Mouse (Mus musculus) left cerebral cortex, postnatal 14 days (tissue): ENCODE data around the gene Exoc6. TPM values are rescaled to one million over a fixed set of nuclear protein-coding genes. Genes with fewer than 3 reads are reported as not detected.
A peak's percentile ranks its signal among the peaks of the same experiment; 100 is the strongest.

ENCODE experiments used
- DNase-seq, 2 experiments: peaks; one replicate each; pipeline ENCODE4 v3.0.0; 2021 to 2022; ENCODE audit warnings: low spot score in 2 of 2, mixed read lengths in 1 of 2
- intact Hi-C: fragments of 180-260 bp; cut with DNase I; formaldehyde crosslinking; loops from one replicate; pipeline ENCODE4 v1.15.1; 2025
- total RNA-seq, 2 experiments: library from RNA; stranded (reverse); gene quantifications; 2 replicates each; pipeline ENCODE4 v1.2.3; 2021

Gene Exoc6
- total RNA-seq, 2 experiments from 2014 or later: 44.8 to 48.8 TPM

- intact Hi-C loops: loop anchor here (1.0 to 10.0 kb wide), 2 partner anchors 33 to 371 kb away; no protein-coding TSS in a partner anchor
- peak; percentile 38 to 68 for DNase-seq
Measured at GRCm38 (mm10) chr19:37563763-37564162, 13.5 kb downstream of the Exoc6 start.

DNA sequence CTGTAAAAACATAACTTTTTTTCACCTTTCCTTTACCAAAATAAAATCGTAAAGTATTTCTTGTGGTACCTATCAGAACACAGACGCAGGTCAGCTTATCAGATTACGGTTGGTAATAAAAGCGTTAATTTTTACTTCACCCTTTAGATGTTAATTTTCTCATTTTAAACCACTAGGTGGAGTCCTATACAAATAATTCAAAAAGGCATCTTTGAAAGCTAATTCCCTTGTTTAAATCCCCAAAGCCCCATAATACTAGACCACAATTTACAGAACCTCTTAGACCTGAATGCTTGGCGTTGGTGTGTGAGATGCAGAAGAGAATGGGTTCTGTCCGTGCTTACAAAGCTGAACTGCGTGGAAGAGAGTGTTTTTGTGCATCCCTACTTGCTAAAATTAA is 15.6 kb downstream of the Exoc6 start:
- intact Hi-C loops: loop anchor here (10.0 kb wide), 1 partner anchor 369 kb away; no protein-coding TSS in a partner anchor
- DNase-seq: no peak

GRCm38 (mm10) chr19:37569186-37569754 is 19.1 kb downstream of the Exoc6 start:
- intact Hi-C loops: loop anchor here (10.0 kb wide), 1 partner anchor 366 kb away; no protein-coding TSS in a partner anchor
- no peak for DNase-seq

- DNase-seq: no peak
- intact Hi-C loops: no loop called here
Measured at GRCm38 (mm10) chr19:37570966-37571718, 20.9 kb downstream of the Exoc6 start.

- intact Hi-C loops: no loop called here
- DNase-seq: no peak
Measured at GRCm38 (mm10) chr19:37574802-37575201, 24.6 kb downstream of the Exoc6 start.

GRCm38 (mm10) chr19:37579607-37580006 is 29.4 kb downstream of the Exoc6 start:
- intact Hi-C loops: no loop called here

GRCm38 (mm10) chr19:37580438-37580837 is 30.2 kb downstream of the Exoc6 start:
- no peak for DNase-seq
- intact Hi-C loops: no loop called here

More at GRCm38 (mm10) chr19:37579607-37580006, 29.4 kb downstream of the Exoc6 start:
- DNase-seq: no peak

DNA sequence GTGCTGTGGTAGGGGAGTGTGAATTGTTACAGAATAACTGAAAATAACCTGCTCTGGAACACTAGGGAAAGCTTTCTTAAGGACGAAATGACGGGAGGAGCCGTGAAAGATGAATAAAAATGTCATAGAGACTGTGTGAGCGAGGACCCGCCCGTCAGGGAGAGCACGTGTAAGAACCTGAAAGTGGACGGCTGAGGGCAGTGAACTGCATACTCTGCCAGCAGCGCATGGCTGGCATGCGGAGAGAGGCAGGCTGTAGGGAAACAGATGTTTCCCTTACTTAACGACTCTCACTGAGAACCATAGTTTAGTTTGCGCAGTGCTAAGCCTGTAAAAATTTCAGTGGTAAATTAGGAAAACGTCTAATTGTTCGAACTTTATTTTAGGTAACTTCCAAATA is 35.0 kb downstream of the Exoc6 start:
- intact Hi-C loops: no loop called here
- DNase-seq: no peak

- intact Hi-C loops: no loop called here
- no peak for DNase-seq
Measured at GRCm38 (mm10) chr19:37585684-37586083, 35.5 kb downstream of the Exoc6 start.

DNA sequence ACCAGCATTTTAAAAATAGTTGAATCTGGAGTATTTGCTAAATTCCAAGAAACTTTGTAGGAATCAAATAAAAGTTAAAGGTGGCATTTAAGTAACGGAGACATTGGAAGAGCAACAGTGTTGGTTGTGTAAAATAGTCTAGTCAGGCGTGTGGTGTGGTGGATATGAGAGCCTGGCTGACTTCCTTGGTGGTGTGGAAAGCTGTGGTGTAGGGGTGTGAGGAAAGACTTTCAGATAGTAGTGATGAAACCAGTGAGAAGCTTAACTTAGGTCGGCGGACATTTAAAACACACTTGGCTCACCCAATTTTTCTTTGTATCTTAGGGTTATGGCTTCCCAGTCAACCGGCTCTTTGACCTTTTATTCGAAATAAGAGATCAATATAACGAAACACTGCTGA is 40.3 kb downstream of the Exoc6 start:
- intact Hi-C loops: no loop called here
- no peak for DNase-seq

GRCm38 (mm10) chr19:37601968-37602848 is 52.0 kb downstream of the Exoc6 start:
- peak; percentile 47 to 68 for DNase-seq
- intact Hi-C loops: loop anchor here (2.0 kb wide), 1 partner anchor 333 kb away; no protein-coding TSS in a partner anchor

GRCm38 (mm10) chr19:37609991-37610390 is 59.8 kb downstream of the Exoc6 start:
- no peak for DNase-seq
- intact Hi-C loops: no loop called here

- intact Hi-C loops: no loop called here
- no peak for DNase-seq
Measured at GRCm38 (mm10) chr19:37612893-37613292, 62.7 kb downstream of the Exoc6 start.

- intact Hi-C loops: no loop called here
- DNase-seq: no peak
Measured at GRCm38 (mm10) chr19:37615039-37615630, 64.9 kb downstream of the Exoc6 start.

GRCm38 (mm10) chr19:37647994-37648393 is 97.8 kb downstream of the Exoc6 start:
- intact Hi-C loops: no loop called here
- DNase-seq: no peak

DNA sequence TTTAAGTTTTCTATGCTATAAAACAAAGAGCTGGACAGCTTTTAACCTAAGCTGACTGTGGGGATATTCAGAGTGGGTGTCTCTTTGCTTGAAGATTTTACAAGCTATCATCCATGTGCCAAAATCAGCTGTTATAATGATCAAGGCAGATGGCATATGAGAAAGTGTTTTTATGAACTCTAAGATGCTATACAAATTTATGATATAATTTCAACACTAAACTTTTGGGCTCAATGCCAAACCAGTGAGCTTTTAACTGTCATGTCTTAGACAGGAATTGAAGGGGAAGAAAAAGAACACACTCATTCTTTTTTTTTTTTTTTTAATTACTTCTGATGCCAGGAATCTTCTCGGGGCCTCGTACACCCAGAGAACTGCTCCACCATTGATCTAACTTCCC is 100.3 kb downstream of the Exoc6 start:
- DNase-seq: peak; percentile 34 to 55
- intact Hi-C loops: no loop called here

- intact Hi-C loops: no loop called here
- no peak for DNase-seq
Measured at GRCm38 (mm10) chr19:37654012-37654411, 103.8 kb downstream of the Exoc6 start.

DNA sequence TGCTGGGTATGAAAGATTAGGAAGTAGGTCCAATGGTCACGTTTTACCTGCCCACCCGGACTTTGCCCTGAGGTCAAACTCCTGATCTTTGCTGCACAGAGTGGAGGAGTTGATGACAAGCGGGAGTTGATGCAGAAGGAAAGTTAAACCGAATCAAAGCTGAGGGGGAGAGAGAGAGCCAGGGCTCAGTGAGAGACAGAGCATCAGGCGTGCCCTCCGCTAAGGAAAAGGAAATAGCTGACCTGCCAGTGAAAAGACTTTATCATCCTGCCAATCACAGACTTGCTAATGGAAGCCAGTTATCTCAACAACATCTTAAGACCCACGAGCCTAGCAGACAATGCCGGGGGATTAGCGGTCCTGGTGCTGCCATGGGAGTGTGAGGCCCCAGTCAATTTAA is 106.2 kb downstream of the Exoc6 start:
- DNase-seq: no peak
- intact Hi-C loops: no loop called here

DNA sequence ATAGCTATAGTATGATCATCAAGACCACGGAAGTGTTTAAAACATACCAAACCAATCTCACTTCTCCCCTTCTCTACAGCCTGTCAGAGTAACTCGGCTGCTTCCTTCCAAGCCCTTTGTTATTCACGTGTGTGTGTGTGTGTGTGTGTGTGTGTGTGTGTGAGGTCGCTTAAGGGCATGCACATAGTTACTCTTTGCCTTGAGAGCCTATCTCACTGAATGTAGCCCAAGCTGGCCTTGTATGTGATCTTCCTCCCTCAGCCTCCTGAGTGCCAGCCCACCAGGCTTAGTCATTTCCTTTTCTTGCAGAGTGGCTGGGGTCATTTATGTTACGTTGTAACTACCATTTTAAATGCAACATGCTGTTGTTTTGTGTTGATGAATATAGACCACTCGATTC is 115.0 kb downstream of the Exoc6 start:
- no peak for DNase-seq
- intact Hi-C loops: no loop called here
